Mouse (Mus musculus): ENCODE results near the gene Dcaf1.

- no peak for TF ChIP-seq CTCF (IDR thresholded peaks at IDR 0.05; ENCODE audit: low read depth, low read length)
- TF ChIP-seq GATA1 (IDR thresholded peaks at IDR 0.05; ENCODE audit: borderline replicate concordance, low read length), result no peak
- no peak for TF ChIP-seq TAL1 (conservative IDR thresholded peaks at IDR 0.05; ENCODE audit: low read depth, low read length)
Measured at GRCm38 (mm10) chr9:106777423-106777822, 44.3 kb upstream of the Dcaf1 start.
